Comparison of ENCODE assay signal across 12 mouse cellular contexts in the genomic region with DNA sequence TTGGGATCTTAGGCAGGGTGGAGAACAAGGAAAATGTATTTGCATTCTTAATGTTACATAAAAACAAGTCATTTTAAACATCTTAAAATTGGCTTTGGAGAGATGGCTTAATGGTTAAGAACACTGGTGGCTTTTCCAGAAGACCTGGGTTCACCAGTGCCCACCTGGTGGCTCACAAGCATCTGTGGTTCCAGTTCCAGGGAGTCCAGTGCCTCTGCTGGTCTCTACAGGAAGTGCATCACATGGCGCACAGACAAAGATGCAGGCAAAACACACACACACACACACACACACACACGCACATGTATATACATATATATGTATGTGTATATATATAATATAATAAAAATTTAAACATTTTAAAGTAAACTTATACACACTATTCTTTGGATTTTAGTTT. TPM values are rescaled to one million over a fixed set of nuclear protein-coding genes. Genes with fewer than 3 reads are reported as not detected.
DNase-seq lines count a peak whose midpoint lies in the region; ATAC-seq and TF ChIP-seq lines count a peak whose summit lies in the region.
"Had no signal": no experiment of that assay in that cellular context is flagged by ENCODE, and none has a peak within 500 bp of the region (broad histone marks: within the 10 kb centered on the region; RNA-seq: fewer than 3 reads in every experiment).

No protein-coding gene starts in this region.

- no peak for TF ChIP-seq POLR2A in lung, adult 2 months (IDR thresholded peaks at IDR 0.05; ENCODE audit: borderline replicate concordance, extremely low read depth, low read depth, low read length)

- peak; percentile 38; the same call in 1 of the 2 replicates for TF ChIP-seq CTCF in lung, adult 2 months (IDR thresholded peaks at IDR 0.05; ENCODE audit: insufficient read depth, low read length)
- peak; percentile 50 for TF ChIP-seq CTCF in stomach, postnatal 0 days (IDR thresholded peaks at IDR 0.05; ENCODE audit: low read depth)

- in situ Hi-C loops in ES-E14 (cut with MboI; ENCODE audit: low sequenced_read_pairs in 2 of 2, unreplicated experiment in 2 of 2) = no loop called here

- H3K4me1 ChIP-seq in lung, adult 2 months (ENCODE audit: control insufficient read depth, insufficient read depth, low read length) = peaks cover 2% of the 10 kb centered on the region; the same call in 1 of the 2 replicates
- 0 out of 4 replicates have a peak, but pooled peaks cover 0 to 1% of the 10 kb centered on the region in 2 experiments for H3K4me1 ChIP-seq in ES-E14 (ENCODE audit: control insufficient read depth in 2 of 2, insufficient read depth in 2 of 2, low read length in 2 of 2, poor library complexity in 1 of 2)
- peaks cover 3% of the 10 kb centered on the region for H3K4me1 ChIP-seq in embryonic facial prominence, embryonic 10.5 days
- H3K4me1 ChIP-seq in stomach, postnatal 0 days (replicated peaks; ENCODE audit: control insufficient read depth, insufficient read depth) = no peaks in the 10 kb centered on the region
- H3K4me1 ChIP-seq: intestine, embryonic 15.5 days had no signal

- no peak for DNase-seq in lung, adult 2 months
- no peak for DNase-seq in lung, adult 18-20 months
- DNase-seq in ES-E14 (ENCODE audit: low read depth, low spot score) = peak; percentile 44
- DNase-seq in embryonic facial prominence, embryonic 10.5 days (ENCODE audit: low spot score) = peak; percentile 22
- DNase-seq in stomach, postnatal 0 days (ENCODE audit: low spot score) = no peak
- DNase-seq in gastrocnemius, postnatal 25 days = no peak
- DNase-seq in yolk sac, embryonic 10.5 days (ENCODE audit: low spot score) = no peak
- DNase-seq: adrenal gland, postnatal 14 days had no signal

- no peaks in the 10 kb centered on the region for H3K27me3 ChIP-seq in embryonic facial prominence, embryonic 10.5 days (replicated peaks; ENCODE audit: low read depth, poor library complexity, severe bottlenecking)
- no peaks in the 10 kb centered on the region for H3K27me3 ChIP-seq in stomach, postnatal 0 days (ENCODE audit: control insufficient read depth, insufficient read depth, low read length)
- H3K27me3 ChIP-seq: embryonic facial prominence, embryonic 13.5 days; intestine, embryonic 15.5 days; midbrain, embryonic 12.5 days had no signal

- peaks cover 4% of the 10 kb centered on the region; the same call in 1 of the 2 replicates for H3K36me3 ChIP-seq in ES-E14 (ENCODE audit: control insufficient read depth, insufficient read depth, low read length, poor library complexity, severe bottlenecking)
- H3K36me3 ChIP-seq in embryonic facial prominence, embryonic 10.5 days (replicated peaks) = peaks cover 45% of the 10 kb centered on the region
- H3K36me3 ChIP-seq in stomach, postnatal 0 days (ENCODE audit: control insufficient read depth, insufficient read depth, low read length) = peaks cover 14% of the 10 kb centered on the region; the same call in 1 of the 2 replicates

- H3K9me3 ChIP-seq in ES-E14 (ENCODE audit: control insufficient read depth, insufficient read depth, low read depth, low read length) = no peaks in the 10 kb centered on the region
- no peaks in the 10 kb centered on the region for H3K9me3 ChIP-seq in embryonic facial prominence, embryonic 10.5 days
- H3K9me3 ChIP-seq in stomach, postnatal 0 days (ENCODE audit: control insufficient read depth, low read length) = no peaks in the 10 kb centered on the region
- H3K9me3 ChIP-seq: embryonic facial prominence, embryonic 13.5 days; intestine, embryonic 15.5 days; midbrain, embryonic 12.5 days had no signal

- H3K27ac ChIP-seq in ES-E14 (ENCODE audit: insufficient read depth, low read depth, low read length, poor library complexity, severe bottlenecking) = no peak overlapping the region
- H3K27ac ChIP-seq in embryonic facial prominence, embryonic 10.5 days (replicated peaks) = no peak overlapping the region
- H3K27ac ChIP-seq in stomach, postnatal 0 days (replicated peaks) = no peak overlapping the region
- H3K27ac ChIP-seq: embryonic facial prominence, embryonic 13.5 days; intestine, embryonic 15.5 days; midbrain, embryonic 12.5 days had no signal

- H3K9ac ChIP-seq in ES-E14 (ENCODE audit: insufficient read depth, low read depth, low read length, poor library complexity, severe bottlenecking) = no peak overlapping the region
- H3K9ac ChIP-seq in stomach, postnatal 0 days (ENCODE audit: low read length) = no peak overlapping the region
- H3K9ac ChIP-seq: embryonic facial prominence, embryonic 13.5 days; intestine, embryonic 15.5 days; midbrain, embryonic 12.5 days had no signal

- H3K4me2 ChIP-seq in stomach, postnatal 0 days (replicated peaks; ENCODE audit: low read depth) = no peak overlapping the region
- H3K4me2 ChIP-seq: embryonic facial prominence, embryonic 13.5 days; intestine, embryonic 15.5 days; midbrain, embryonic 12.5 days had no signal

- no peak overlapping the region for H3K4me3 ChIP-seq in lung, adult 2 months (replicated peaks; ENCODE audit: extremely low read depth, low read depth, low read length)
- no peak overlapping the region for H3K4me3 ChIP-seq in ES-E14 (ENCODE audit: insufficient read depth in 1 of 2, low read depth in 1 of 2, low read length in 2 of 2, poor library complexity in 1 of 2, severe bottlenecking in 1 of 2)
- H3K4me3 ChIP-seq in embryonic facial prominence, embryonic 10.5 days = no peak overlapping the region
- H3K4me3 ChIP-seq in stomach, postnatal 0 days (ENCODE audit: low read depth, low read length) = no peak overlapping the region
- H3K4me3 ChIP-seq: embryonic facial prominence, embryonic 13.5 days; intestine, embryonic 15.5 days; midbrain, embryonic 12.5 days had no signal

- TF ChIP-seq EP300 in stomach, postnatal 0 days (optimal IDR thresholded peaks at IDR 0.05) = no peak

- ATAC-seq in stomach, postnatal 0 days (ENCODE audit: low FRiP score, low TSS enrichment) = no peak
- ATAC-seq: intestine, embryonic 15.5 days had no signal

- 98% methylated on average over 2 of the region's 2 CpGs for WGBS in lung, adult 2 months
- WGBS in embryonic facial prominence, embryonic 10.5 days = 98% methylated on average over 2 of the region's 2 CpGs
- 96% methylated on average over 2 of the region's 2 CpGs for WGBS in stomach, postnatal 0 days

TF ChIP-seq in ES-E14, 5 proteins besides CTCF, POLR2A, EP300 and RAD21:
- TF ChIP-seq ZC3H11A (IDR thresholded peaks at IDR 0.05; ENCODE audit: borderline replicate concordance, low read depth, low read length) (no peak), CHD2 (IDR thresholded peaks at IDR 0.05; ENCODE audit: low read depth, low read length) (no peak), MAFK (IDR thresholded peaks at IDR 0.05; ENCODE audit: insufficient read depth, low read depth, low read length) (no peak), ZNF384 (IDR thresholded peaks at IDR 0.05; ENCODE audit: low read depth, low read length) (no peak), HCFC1 (IDR thresholded peaks at IDR 0.05; ENCODE audit: borderline replicate concordance, insufficient read depth, low read length) (no peak)
TF ChIP-seq in ES-E14: peak in this region for 0.

RNA-seq across cellular contexts. Expression of gene Lrp2bp, which starts 5.0 kb away (rescaled TPM):
- polyA plus RNA-seq in lung, adult 2 months (2012; rRNA removed) = 0.35 and 0.45 TPM in 2 replicates
- total RNA-seq in ES-E14 (2012; rRNA removed) = 0.13 and 0.26 TPM in 2 replicates
- 0.14 and 0.20 TPM in 2 replicates for polyA plus RNA-seq in embryonic facial prominence, embryonic 10.5 days (2016; fragmentation: Nextera tagmentation; extraction: Ambion mirVana)
- polyA plus RNA-seq in stomach, postnatal 0 days (2015; fragmentation: Nextera tagmentation; extraction: Ambion mirVana) = 0.15 and 0.24 TPM in 2 replicates
- total RNA-seq in gastrocnemius, postnatal 25 days (2021) = 1 to 10 TPM; 1.6 to 1.7 TPM

RNA-seq across cellular contexts. Expression of gene Ankrd37, which starts 11.4 kb away (rescaled TPM):
- polyA plus RNA-seq in lung, adult 2 months (2012; rRNA removed) = 2.6 and 3.9 TPM in 2 replicates
- total RNA-seq in ES-E14 (2012; rRNA removed) = 12.3 and 13.6 TPM in 2 replicates
- polyA plus RNA-seq in embryonic facial prominence, embryonic 10.5 days (2016; fragmentation: Nextera tagmentation; extraction: Ambion mirVana) = 17.9 and 18.7 TPM in 2 replicates
- 16.0 and 17.7 TPM in 2 replicates for polyA plus RNA-seq in stomach, postnatal 0 days (2015; fragmentation: Nextera tagmentation; extraction: Ambion mirVana)
- total RNA-seq in gastrocnemius, postnatal 25 days (2021) = 1 to 10 TPM; 2.2 to 3.2 TPM

RNA-seq across cellular contexts. Expression of gene Ufsp2, which starts 18.8 kb away (rescaled TPM):
- 7.6 and 15.5 TPM in 2 replicates for polyA plus RNA-seq in lung, adult 2 months (2012; rRNA removed)
- 17.1 and 21.7 TPM in 2 replicates for total RNA-seq in ES-E14 (2012; rRNA removed)
- polyA plus RNA-seq in embryonic facial prominence, embryonic 10.5 days (2016; fragmentation: Nextera tagmentation; extraction: Ambion mirVana) = 58.9 and 67.5 TPM in 2 replicates
- polyA plus RNA-seq in stomach, postnatal 0 days (2015; fragmentation: Nextera tagmentation; extraction: Ambion mirVana) = 68.8 and 73.8 TPM in 2 replicates
- total RNA-seq in gastrocnemius, postnatal 25 days (2021) = 10 to 100 TPM; 39.0 to 41.3 TPM

RNA-seq across cellular contexts. Expression of gene 1700029J07Rik, which starts 19.1 kb away (rescaled TPM):
- 1.1 and 1.2 TPM in 2 replicates for polyA plus RNA-seq in lung, adult 2 months (2012; rRNA removed)
- total RNA-seq in ES-E14 (2012; rRNA removed) = 0.16 and 0.36 TPM in 2 replicates
- 3.7 and 3.8 TPM in 2 replicates for polyA plus RNA-seq in embryonic facial prominence, embryonic 10.5 days (2016; fragmentation: Nextera tagmentation; extraction: Ambion mirVana)
- polyA plus RNA-seq in stomach, postnatal 0 days (2015; fragmentation: Nextera tagmentation; extraction: Ambion mirVana) = 1.2 and 1.7 TPM in 2 replicates
- total RNA-seq in gastrocnemius, postnatal 25 days (2021) = under 1 TPM; 0.16 to 0.61 TPM

RNA-seq across cellular contexts. Expression of gene Ccdc110, which starts 59.7 kb away (rescaled TPM):
- 0.14 TPM in 1 of 2 replicates, not detected in the other for polyA plus RNA-seq in lung, adult 2 months (2012; rRNA removed)
- total RNA-seq in ES-E14 (2012; rRNA removed) = not detected in 2 replicates
- 0.08 TPM in 1 of 2 replicates, not detected in the other for polyA plus RNA-seq in embryonic facial prominence, embryonic 10.5 days (2016; fragmentation: Nextera tagmentation; extraction: Ambion mirVana)
- polyA plus RNA-seq in stomach, postnatal 0 days (2015; fragmentation: Nextera tagmentation; extraction: Ambion mirVana) = 0.11 TPM in 1 of 2 replicates, not detected in the other
- not detected for total RNA-seq in gastrocnemius, postnatal 25 days (2021)
- total RNA-seq: adrenal gland, postnatal 14 days; gastrocnemius, postnatal 4 days had no signal
- polyA plus RNA-seq: embryonic facial prominence, embryonic 13.5 days; intestine, embryonic 15.5 days; midbrain, embryonic 12.5 days had no signal

Comparison
In these comparisons a context has a peak if more than half of its experiments do, and no peak if none do; other contexts are left out.
1. DNase-seq: peak in ES-E14 (single experiment) and embryonic facial prominence, embryonic 10.5 days (single experiment); none in lung, adult 2 months (single experiment), lung, adult 18-20 months (0 of 2), stomach, postnatal 0 days (single experiment), gastrocnemius, postnatal 25 days (single experiment) and yolk sac, embryonic 10.5 days (single experiment).